Mouse (Mus musculus): ENCODE results near the gene Zdhhc12.

GRCm38 (mm10) chr2:30080181-30080800 is 13.2 kb downstream of the Zdhhc12 start:
- TF ChIP-seq TAL1 (IDR thresholded peaks at IDR 0.05; ENCODE audit: low read length) (no peak), GATA1 (IDR thresholded peaks at IDR 0.05; ENCODE audit: low read length) (no peak)
